Mouse (Mus musculus) neural tube, embryonic 15.5 days (tissue): Measurements from ENCODE around the gene Kcne1. TPM values are rescaled to one million over a fixed set of nuclear protein-coding genes. Genes with fewer than 3 reads are reported as not detected.

Experiments used
- ATAC-seq: fragments of 200-750 bp; cut with Nextera tagmentation; 2 replicates; pipeline ENCODE4 v1.8.0; 2017; ENCODE audit warnings: mild to moderate bottlenecking, moderate TSS enrichment, moderate library complexity; ENCODE audit not compliant: low FRiP score
- H3K27ac ChIP-seq: fragments of 300-500 bp; sonication (generic); replicated peaks from 2 replicates; pipeline ENCODE4 v1.5.1; 2015; ENCODE audit warnings: mild to moderate bottlenecking, inconsistent platforms
- H3K27me3 ChIP-seq: fragments of 300-500 bp; sonication (generic); replicated peaks from 2 replicates; pipeline ENCODE4 v1.6.1; 2015; ENCODE audit warnings: inconsistent platforms
- H3K36me3 ChIP-seq: fragments of 300-500 bp; sonication (generic); 2 replicates; pipeline ENCODE4 v1.6.1; 2015; ENCODE audit warnings: inconsistent platforms
- H3K4me1 ChIP-seq: fragments of 300-500 bp; sonication (generic); 2 replicates; pipeline ENCODE4 v1.6.1; 2015; ENCODE audit warnings: inconsistent platforms
- H3K4me2 ChIP-seq: fragments of 300-500 bp; sonication (generic); 2 replicates; pipeline ENCODE4 v1.6.1; 2015; ENCODE audit warnings: inconsistent platforms, mild to moderate bottlenecking, moderate library complexity
- H3K4me3 ChIP-seq: fragments of 300-500 bp; sonication (generic); replicated peaks from 2 replicates; pipeline ENCODE4 v1.5.1; 2015; ENCODE audit warnings: mild to moderate bottlenecking, inconsistent platforms
- H3K9ac ChIP-seq: fragments of 300-500 bp; sonication (generic); replicated peaks from 2 replicates; pipeline ENCODE4 v1.6.1; 2015; ENCODE audit warnings: mild to moderate bottlenecking, inconsistent platforms
- H3K9me3 ChIP-seq: fragments of 300-500 bp; sonication (generic); replicated peaks from 2 replicates; pipeline ENCODE4 v1.6.1; 2016; ENCODE audit warnings: inconsistent platforms
- WGBS: fragments of 180-500 bp; shearing (Covaris S2); methylation state at CpG from one replicate; pipeline ENCODE4 v1.1.7; 2015; ENCODE audit warnings: mixed read lengths; 5-methylcytosine and 5-hydroxymethylcytosine counted together
- polyA plus RNA-seq: library from polyadenylated mRNA; unstranded; fragments of >200 nt; fragmentation: Nextera tagmentation; extraction: Ambion mirVana; gene quantifications from 2 replicates; pipeline ENCODE4 v1.2.1, GENCODE M21; 2015

The Kcne1 gene
- polyA plus RNA-seq, 1 experiment from 2014 or later, result 0.09 TPM

DNA sequence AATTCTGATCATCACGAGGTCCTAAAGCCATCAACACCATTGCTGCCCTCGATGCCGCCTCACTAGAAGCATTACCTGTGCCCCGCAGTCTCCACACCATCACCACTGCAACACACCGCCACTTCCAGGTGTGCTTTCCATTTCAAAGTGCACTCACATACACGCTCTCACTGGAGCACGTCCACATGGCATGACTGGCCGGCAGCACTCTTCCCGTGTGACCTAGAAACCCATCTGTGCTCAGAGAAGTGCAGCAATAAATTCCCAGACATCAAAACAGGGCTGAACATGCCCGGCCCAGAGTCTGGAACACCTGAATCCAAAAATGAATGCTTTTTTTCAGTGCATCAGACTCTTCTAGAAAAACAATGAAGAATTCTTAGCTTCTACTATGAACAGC, 31.4 kb downstream of the Kcne1 start:
- ATAC-seq, result no peak
- Histone ChIP-seq H3K27ac (no peak overlapping the region), H3K9me3 (no peaks in the 10 kb centered on the region), H3K36me3 (no peaks in the 10 kb centered on the region), H3K4me1 (peaks cover 12% of the 10 kb centered on the region; the same call in 1 of the 2 replicates), H3K9ac (no peak overlapping the region), H3K4me3 (no peak overlapping the region), H3K4me2 (no peak overlapping the region), H3K27me3 (no peaks in the 10 kb centered on the region)
- 80% methylated on average over 10 of the region's 10 CpGs for WGBS

DNA sequence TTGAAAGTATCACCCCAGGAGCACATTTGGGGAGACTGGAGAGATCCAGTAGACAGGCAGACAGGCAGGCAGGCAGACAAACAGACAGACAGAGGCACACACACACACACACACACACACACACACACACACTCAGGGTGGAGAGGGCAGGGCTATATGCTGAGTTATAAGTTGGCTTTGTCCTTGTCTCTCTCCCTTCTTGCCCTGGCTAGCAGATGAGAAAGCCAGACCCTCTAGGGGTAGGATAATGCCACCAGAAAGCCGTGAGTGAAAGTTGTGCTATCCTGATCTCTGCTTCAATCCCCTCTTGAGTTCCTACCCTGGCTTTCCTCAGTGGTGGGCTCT, 34.2 kb downstream of the Kcne1 start:
- 65% methylated on average over 1 of the region's 1 CpGs for WGBS
- Histone ChIP-seq H3K4me2 (no peak overlapping the region), H3K36me3 (no peaks in the 10 kb centered on the region), H3K9ac (no peak overlapping the region), H3K27ac (no peak overlapping the region), H3K9me3 (no peaks in the 10 kb centered on the region), H3K4me1 (0 out of 2 replicates have a peak, but pooled peaks cover 9% of the 10 kb centered on the region), H3K4me3 (no peak overlapping the region), H3K27me3 (no peaks in the 10 kb centered on the region)
- no peak for ATAC-seq

- no peak overlapping the region for H3K4me3 ChIP-seq
- no peaks in the 10 kb centered on the region for H3K36me3 ChIP-seq
- ATAC-seq, result no peak
- H3K4me2 ChIP-seq, result no peak overlapping the region
- WGBS, result 23% methylated on average over 7 of the region's 7 CpGs
- no peaks in the 10 kb centered on the region for H3K27me3 ChIP-seq
- no peak overlapping the region for H3K9ac ChIP-seq
- H3K9me3 ChIP-seq, result no peaks in the 10 kb centered on the region
- 0 out of 2 replicates have a peak, but pooled peaks cover 9% of the 10 kb centered on the region for H3K4me1 ChIP-seq
- H3K27ac ChIP-seq, result no peak overlapping the region
Measured at GRCm38 (mm10) chr16:92324309-92325061, 34.8 kb downstream of the Kcne1 start.

GRCm38 (mm10) chr16:92321341-92321740, 37.9 kb downstream of the Kcne1 start, which contains the start of gene Fam243:
TSS of gene Fam243 (minus strand) at chr16:92321441.
- Histone ChIP-seq H3K9ac (no peak within 1 kb of the TSS), H3K4me2 (no peak within 1 kb of the TSS), H3K4me3 (no peak within 1 kb of the TSS), H3K27ac (no peak within 1 kb of the TSS), H3K4me1 (0 out of 2 replicates have a peak, but pooled peaks cover 9% of the 10 kb centered on the region), H3K36me3 (no peaks in the 10 kb centered on the region), H3K9me3 (no peaks in the 10 kb centered on the region), H3K27me3 (no peaks in the 10 kb centered on the region)
- ATAC-seq, result no peak
- WGBS, result 94% methylated on average over 8 of the region's 8 CpGs

GRCm38 (mm10) chr16:92320361-92320760, 38.9 kb downstream of the Kcne1 start:
- Histone ChIP-seq H3K4me1 (0 out of 2 replicates have a peak, but pooled peaks cover 9% of the 10 kb centered on the region), H3K9me3 (no peaks in the 10 kb centered on the region), H3K36me3 (no peaks in the 10 kb centered on the region), H3K4me2 (no peak overlapping the region), H3K27ac (no peak overlapping the region), H3K27me3 (no peaks in the 10 kb centered on the region), H3K4me3 (no peak overlapping the region), H3K9ac (no peak overlapping the region)
- ATAC-seq, result no peak
- WGBS, result 85% methylated on average over 3 of the region's 3 CpGs

- H3K4me1 ChIP-seq, result 0 out of 2 replicates have a peak, but pooled peaks cover 4% of the 10 kb centered on the region
- 68% methylated on average over 20 of the region's 20 CpGs for WGBS
- ATAC-seq, result no peak
- H3K4me3 ChIP-seq, result no peak overlapping the region
- no peaks in the 10 kb centered on the region for H3K36me3 ChIP-seq
- H3K4me2 ChIP-seq, result no peak overlapping the region
- no peaks in the 10 kb centered on the region for H3K9me3 ChIP-seq
- H3K9ac ChIP-seq, result no peak overlapping the region
- no peak overlapping the region for H3K27ac ChIP-seq
- no peaks in the 10 kb centered on the region for H3K27me3 ChIP-seq
Measured at GRCm38 (mm10) chr16:92319353-92320109, 39.7 kb downstream of the Kcne1 start.

DNA sequence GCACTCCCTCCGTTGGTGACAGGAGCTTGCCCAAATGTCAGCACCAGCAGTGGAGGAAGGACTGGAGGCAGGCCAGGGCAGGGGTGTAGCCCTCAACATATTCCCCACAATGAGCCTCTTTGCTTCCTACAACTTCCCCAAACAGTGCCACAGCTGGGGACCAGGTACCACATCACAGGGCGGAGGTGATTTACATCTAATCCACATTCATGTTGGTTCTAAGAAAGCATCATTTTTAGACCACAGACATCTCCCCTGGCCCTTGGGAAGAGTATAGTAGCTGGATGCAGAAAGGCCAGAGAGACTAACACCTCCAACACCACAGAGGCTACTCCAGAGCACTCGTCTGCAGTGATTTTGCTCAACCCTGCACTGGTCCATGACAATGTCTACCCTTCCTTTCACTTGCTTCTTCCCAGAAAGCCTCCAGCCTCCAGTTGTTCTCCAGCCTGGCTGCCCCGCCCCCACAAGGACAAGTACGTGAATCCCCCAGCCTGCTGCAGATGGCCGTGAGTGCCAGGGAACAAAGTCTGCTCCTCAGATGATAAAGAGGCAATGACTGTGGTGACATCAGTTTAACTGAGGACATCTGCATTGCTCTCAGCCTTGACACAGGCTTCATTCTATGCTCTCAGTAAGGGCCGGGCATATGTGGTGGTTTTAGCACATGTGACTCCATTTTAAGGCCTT, 43.1 kb downstream of the Kcne1 start:
- H3K36me3 ChIP-seq, result peaks cover 24% of the 10 kb centered on the region
- no peaks in the 10 kb centered on the region for H3K9me3 ChIP-seq
- no peak overlapping the region for H3K4me3 ChIP-seq
- H3K27ac ChIP-seq, result no peak overlapping the region
- 73% methylated on average over 7 of the region's 7 CpGs for WGBS
- no peaks in the 10 kb centered on the region for H3K27me3 ChIP-seq
- no peaks in the 10 kb centered on the region for H3K4me1 ChIP-seq
- no peak overlapping the region for H3K4me2 ChIP-seq
- H3K9ac ChIP-seq, result no peak overlapping the region
- ATAC-seq, result no peak

GRCm38 (mm10) chr16:92313953-92314741, 45.1 kb downstream of the Kcne1 start:
- peak; percentile 71 for ATAC-seq
- Histone ChIP-seq H3K9ac (no peak overlapping the region), H3K27me3 (no peaks in the 10 kb centered on the region), H3K36me3 (peaks cover 38% of the 10 kb centered on the region), H3K27ac (no peak overlapping the region), H3K4me1 (no peaks in the 10 kb centered on the region), H3K9me3 (no peaks in the 10 kb centered on the region), H3K4me2 (no peak overlapping the region), H3K4me3 (no peak overlapping the region)
- 54% methylated on average over 13 of the region's 13 CpGs for WGBS

DNA sequence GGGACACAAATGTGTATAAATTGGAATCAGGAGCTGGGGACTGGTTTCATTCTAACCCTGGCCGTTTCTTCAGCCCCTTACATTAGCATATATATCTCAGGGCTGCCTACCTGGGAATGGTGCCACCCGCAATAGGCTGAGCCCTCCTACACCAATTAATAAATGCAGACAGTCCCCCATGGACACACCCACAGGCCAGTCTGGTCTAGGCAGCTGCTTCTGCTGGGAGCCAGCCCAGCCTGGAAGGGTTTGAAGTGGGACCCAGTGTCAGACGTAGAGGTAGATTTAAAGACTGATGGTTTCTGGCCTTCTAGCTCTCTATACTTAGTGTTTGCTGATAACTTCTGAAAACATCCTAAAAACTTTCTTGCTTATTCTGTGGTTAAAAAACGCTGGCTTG, 50.1 kb downstream of the Kcne1 start:
- Histone ChIP-seq H3K27ac (no peak overlapping the region), H3K4me3 (no peak overlapping the region), H3K36me3 (peaks cover 67% of the 10 kb centered on the region), H3K9ac (no peak overlapping the region), H3K27me3 (no peaks in the 10 kb centered on the region), H3K4me2 (no peak overlapping the region), H3K9me3 (no peaks in the 10 kb centered on the region), H3K4me1 (no peaks in the 10 kb centered on the region)
- no peak for ATAC-seq
- 48% methylated on average over 4 of the region's 4 CpGs for WGBS

- Histone ChIP-seq H3K36me3 (peaks cover 60% of the 10 kb centered on the region), H3K27me3 (no peaks in the 10 kb centered on the region), H3K4me3 (no peak overlapping the region), H3K9me3 (no peaks in the 10 kb centered on the region), H3K4me1 (peaks cover under 1% of the 10 kb centered on the region), H3K27ac (no peak overlapping the region), H3K4me2 (no peak overlapping the region), H3K9ac (no peak overlapping the region)
- WGBS, result 93% methylated on average over 3 of the region's 3 CpGs
- no peak for ATAC-seq
Measured at GRCm38 (mm10) chr16:92307947-92308346, 51.3 kb downstream of the Kcne1 start.

DNA sequence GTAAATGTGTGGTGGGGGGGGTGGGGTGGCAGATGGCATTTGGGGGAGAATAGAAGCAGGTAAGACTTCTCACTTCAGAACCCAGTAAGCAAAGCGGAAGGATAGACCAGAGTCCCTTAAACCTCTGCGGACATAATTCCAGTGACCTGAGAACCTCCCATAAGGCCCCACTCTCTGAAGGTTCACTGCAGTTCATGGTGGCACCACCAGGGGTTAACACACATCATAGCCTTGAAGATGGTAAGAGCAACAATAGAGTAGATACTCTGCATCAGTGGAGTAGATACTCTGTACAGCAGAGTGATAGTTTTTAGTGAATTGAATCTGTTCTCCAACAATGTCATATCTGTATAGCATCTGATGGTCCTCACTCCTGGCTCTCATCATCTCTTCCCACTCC, 53.7 kb downstream of the Kcne1 start:
- H3K4me3 ChIP-seq, result no peak overlapping the region
- no peak overlapping the region for H3K4me2 ChIP-seq
- 96% methylated on average over 2 of the region's 2 CpGs for WGBS
- peaks cover 18% of the 10 kb centered on the region for H3K4me1 ChIP-seq
- H3K9ac ChIP-seq, result no peak overlapping the region
- no peak overlapping the region for H3K27ac ChIP-seq
- H3K9me3 ChIP-seq, result no peaks in the 10 kb centered on the region
- H3K36me3 ChIP-seq, result peaks cover 36% of the 10 kb centered on the region
- no peaks in the 10 kb centered on the region for H3K27me3 ChIP-seq
- ATAC-seq, result no peak
